Mouse (Mus musculus) lung, adult 2 months (tissue): Measurements from ENCODE around the gene Cfap299. TPM values are rescaled to one million over a fixed set of nuclear protein-coding genes. Genes with fewer than 3 reads are reported as not detected.

Source experiments
- DNase-seq: peaks from one replicate; pipeline ENCODE4 v3.0.0; 2022
- H3K4me1 ChIP-seq: fragments of 200-500 bp; 2 replicates; pipeline ENCODE4 v1.6.1; 2011; ENCODE audit warnings: low read length; ENCODE audit not compliant: control insufficient read depth, insufficient read depth
- H3K4me3 ChIP-seq: fragments of 200-500 bp; replicated peaks from 2 replicates; pipeline ENCODE3; 2011; ENCODE audit warnings: low read depth, mild to moderate bottlenecking, control low read depth, low read length; ENCODE audit errors: extremely low read depth
- CTCF ChIP-seq: fragments of 200-500 bp; IDR thresholded peaks from 2 replicates; pipeline ENCODE4 v1.5.1; 2011; ENCODE audit warnings: mild to moderate bottlenecking, low read length, control low read depth; ENCODE audit not compliant: insufficient read depth
- POLR2A ChIP-seq: fragments of 200-500 bp; IDR thresholded peaks from 2 replicates; pipeline ENCODE4 v1.6.1; 2011; ENCODE audit warnings: low read depth, mild to moderate bottlenecking, control low read depth, low read length, borderline replicate concordance; ENCODE audit errors: extremely low read depth
- WGBS: fragments of 180-500 bp; shearing (Covaris S2); methylation state at CpG from one replicate; pipeline ENCODE4 v1.1.7; 2018; 5-methylcytosine and 5-hydroxymethylcytosine counted together
- polyA plus RNA-seq: library from polyadenylated mRNA; depleted of rRNA; stranded (reverse); fragments of >200 nt; gene quantifications from 2 replicates; pipeline ENCODE4 v1.2.3, GENCODE M21; 2012; rRNA removed

Gene Cfap299
- 1.0 and 1.7 TPM in 2 replicates for polyA plus RNA-seq

DNA sequence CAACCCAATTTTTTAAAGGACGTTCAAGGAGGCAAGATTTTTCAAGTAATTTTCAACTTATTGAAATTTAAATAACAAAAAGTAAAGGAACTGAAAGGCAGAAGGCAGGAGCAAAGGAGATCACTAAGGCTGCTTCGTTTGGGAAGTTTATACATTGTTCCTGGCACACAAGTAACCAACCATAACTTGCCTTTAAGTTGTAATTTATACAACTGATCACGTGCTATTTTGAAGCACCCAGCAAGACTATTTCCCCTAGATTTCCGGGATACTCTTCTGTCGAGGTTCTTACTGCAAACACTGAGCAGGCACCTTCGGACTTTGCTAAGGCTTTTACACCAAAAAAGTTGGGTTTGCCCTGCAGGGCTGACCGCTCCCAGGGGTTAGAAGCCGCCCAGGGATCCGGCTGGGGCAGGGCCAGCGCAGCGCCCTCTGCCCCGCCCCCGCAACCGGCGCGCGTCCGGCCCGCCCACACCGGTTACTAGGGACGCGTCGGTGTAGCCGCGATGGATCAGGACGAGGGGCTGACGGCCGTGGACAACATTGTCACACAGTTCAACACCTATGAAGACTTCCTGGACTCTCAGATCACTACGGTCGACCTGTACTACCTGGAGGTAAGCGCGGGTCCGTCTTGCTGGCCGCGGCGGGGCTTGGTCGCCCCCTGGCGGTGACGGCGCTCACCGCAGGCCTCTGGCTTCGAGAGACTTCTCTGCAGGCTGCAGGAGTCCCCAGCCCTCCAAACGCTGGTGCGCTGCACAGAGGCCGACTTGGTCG, at the start of gene Cfap299:
TSS of gene Cfap299 (plus strand) at position 457 of the 777 bp plus-strand sequence.
- Histone ChIP-seq H3K4me1 (peaks cover 5% of the 10 kb centered on the region), H3K4me3 (peak within 1 kb of the TSS; percentile 95)
- peak; percentile 86 for DNase-seq
- WGBS = 2% methylated on average over 46 of the region's 46 CpGs
- peak; percentile 75 for TF ChIP-seq CTCF
- 0 out of 2 replicates have a peak, but pooled peaks have one; percentile 18 for TF ChIP-seq POLR2A

DNA sequence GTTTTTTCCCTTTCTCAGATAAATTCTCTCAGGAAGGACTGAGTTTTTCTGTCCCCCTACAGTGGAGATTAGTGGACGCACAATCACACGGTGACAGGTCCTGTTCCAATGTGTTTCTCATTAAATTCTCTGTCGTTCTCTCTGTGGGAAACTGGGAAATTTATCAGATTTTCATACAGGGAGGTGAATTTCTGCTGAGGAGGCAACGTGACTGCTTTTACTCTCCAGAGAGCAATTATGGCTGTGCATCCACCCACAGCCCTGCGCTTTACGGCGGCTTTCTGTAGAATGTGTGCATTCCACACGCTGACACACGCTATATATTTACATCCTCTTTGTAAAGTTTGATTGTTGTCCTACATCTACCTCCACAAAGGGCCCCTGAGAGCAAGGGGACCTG, 47.1 kb upstream of the Cfap299 start:
- TF ChIP-seq POLR2A (no peak), CTCF (no peak)
- Histone ChIP-seq H3K4me1 (no peaks in the 10 kb centered on the region), H3K4me3 (no peak overlapping the region)
- WGBS = 61% methylated on average over 9 of the region's 9 CpGs
- DNase-seq = no peak

DNA sequence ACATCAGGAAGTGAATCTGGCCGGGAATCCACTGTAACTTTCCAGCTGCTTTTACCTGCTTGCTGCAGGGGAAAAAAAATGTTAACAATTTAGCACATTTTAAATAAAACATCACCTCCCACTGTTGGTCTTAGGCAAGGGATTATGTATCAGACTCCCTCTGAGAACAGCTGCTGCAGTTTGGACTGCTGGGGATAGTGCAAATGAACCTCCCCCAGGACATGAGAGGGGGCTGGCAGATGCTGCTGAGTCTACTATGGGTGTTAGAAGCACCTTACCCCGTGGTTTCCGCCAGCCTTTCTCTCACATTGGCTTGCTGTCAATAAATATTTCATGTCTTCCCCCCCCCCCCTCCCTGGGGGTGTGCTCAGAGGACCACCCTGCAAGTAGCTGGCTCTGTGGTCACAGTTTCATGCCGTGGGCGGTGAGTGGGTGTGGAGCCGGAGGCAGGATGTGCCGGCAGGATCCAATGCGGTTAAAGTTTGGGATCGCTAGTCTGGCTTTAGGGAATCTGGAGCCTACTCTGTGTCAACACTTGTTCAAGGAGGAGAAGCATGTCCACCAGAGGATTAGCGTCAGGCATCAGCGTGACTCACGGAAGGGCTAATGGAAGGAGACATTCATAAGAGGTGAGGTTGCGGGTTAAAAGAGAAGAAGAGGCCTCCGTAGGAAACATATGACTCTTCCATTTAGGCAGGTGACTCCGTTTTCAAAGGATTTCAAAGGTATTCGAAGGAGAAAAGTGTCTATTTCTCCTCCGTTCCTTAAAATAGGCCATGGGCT, 45.2 kb upstream of the Cfap299 start:
- WGBS = 28% methylated on average over 17 of the region's 17 CpGs

DNA sequence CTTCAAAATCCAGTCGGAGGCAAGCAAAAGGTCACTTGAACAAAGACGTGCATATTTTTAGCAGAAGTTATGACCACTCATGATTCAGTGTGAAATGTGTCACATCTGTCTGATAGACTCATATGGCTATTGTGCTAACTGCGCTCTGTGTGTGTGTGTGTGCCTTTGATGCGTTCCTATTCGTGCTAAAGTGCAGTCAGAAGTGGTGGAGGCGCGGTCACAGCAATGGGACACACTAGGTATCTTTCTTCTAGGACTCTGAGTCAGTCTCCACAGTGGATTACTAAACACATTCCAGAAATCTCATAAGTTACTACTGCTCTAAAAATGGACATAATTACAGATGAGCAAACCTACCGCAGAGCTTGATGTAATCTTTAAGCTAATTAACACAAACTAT, 38.5 kb upstream of the Cfap299 start:
- WGBS = 83% methylated on average over 8 of the region's 8 CpGs

More for the DNA sequence above, 45.2 kb upstream of the Cfap299 start:
- no peak overlapping the region for H3K4me3 ChIP-seq
- no peaks in the 10 kb centered on the region for H3K4me1 ChIP-seq
- TF ChIP-seq CTCF (no peak), POLR2A (no peak)
- no peak for DNase-seq

DNA sequence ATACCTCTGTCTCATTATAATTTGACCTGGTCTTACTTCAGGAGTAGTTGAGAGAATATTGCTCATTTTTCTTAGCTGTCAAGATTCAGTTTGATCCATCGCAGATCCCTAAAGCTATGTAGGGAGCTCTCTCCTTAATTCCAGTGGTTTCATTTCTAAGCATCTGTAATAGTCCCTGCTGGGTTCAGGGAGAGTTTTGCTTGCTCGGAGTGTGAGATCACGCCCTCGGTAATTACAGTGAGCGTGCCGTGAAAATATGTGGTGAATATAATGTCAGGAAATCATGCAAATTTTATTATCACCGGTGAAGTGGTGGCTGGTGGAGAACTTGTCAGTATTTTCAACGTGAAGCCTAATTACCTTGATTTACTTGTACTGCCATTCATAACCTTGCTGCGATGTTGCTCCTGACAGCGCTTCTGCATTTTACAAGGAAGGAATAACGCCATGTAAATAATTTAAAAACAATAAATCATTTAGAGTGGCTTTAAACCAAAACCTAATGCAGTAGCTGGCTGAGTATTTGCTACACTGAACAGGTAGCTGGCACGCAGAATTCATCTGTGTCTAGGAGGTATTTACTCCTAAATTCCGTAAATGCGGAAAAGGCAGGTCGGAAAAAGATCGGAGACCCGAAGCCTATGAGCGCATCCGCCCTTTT, 36.6 kb upstream of the Cfap299 start:
- TF ChIP-seq POLR2A = no peak
- TF ChIP-seq CTCF = no peak
- no peaks in the 10 kb centered on the region; the same call in 1 of the 2 replicates for H3K4me1 ChIP-seq
- WGBS = 5% methylated on average over 19 of the region's 19 CpGs
- no peak for DNase-seq
- no peak overlapping the region for H3K4me3 ChIP-seq

More for the DNA sequence above, 38.5 kb upstream of the Cfap299 start:
- TF ChIP-seq POLR2A = no peak
- no peak for TF ChIP-seq CTCF
- Histone ChIP-seq H3K4me1 (no peaks in the 10 kb centered on the region; the same call in 1 of the 2 replicates), H3K4me3 (no peak overlapping the region)
- DNase-seq = no peak

DNA sequence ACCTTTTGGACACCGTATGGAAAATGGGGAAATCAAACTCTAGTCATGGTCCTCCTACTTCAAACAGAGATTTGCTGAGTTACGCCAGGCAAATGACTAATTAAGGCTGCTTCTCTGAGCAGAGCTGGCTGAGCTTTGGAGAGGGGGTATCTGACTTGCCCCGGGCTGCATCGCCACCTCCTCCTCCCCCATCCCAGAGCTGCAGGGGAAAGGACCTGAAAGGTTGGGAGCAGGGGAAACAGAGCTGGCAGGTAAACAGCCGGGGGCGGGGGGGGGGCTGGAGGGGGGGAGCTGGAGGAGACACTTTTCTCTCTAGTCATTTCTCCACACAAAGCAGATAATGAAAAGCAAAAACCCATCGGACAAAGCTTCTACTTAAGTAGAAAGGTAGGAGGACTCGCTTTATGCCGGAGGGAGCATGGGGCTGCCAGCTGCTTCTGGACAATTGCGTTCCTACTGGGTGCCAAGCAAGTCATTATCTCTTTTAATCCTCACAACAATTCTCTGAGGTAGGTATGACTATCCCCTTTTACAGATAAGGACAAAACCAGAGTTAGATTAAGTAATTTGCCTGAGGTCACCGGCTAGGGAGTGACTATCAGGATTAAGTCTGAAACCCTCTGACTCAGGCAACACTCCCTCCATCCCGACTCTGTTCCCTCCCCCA, 35.9 kb upstream of the Cfap299 start:
- WGBS = 3% methylated on average over 12 of the region's 12 CpGs
- Histone ChIP-seq H3K4me1 (no peaks in the 10 kb centered on the region; the same call in 1 of the 2 replicates), H3K4me3 (no peak overlapping the region)
- TF ChIP-seq POLR2A = no peak
- TF ChIP-seq CTCF = no peak
- DNase-seq = no peak

DNA sequence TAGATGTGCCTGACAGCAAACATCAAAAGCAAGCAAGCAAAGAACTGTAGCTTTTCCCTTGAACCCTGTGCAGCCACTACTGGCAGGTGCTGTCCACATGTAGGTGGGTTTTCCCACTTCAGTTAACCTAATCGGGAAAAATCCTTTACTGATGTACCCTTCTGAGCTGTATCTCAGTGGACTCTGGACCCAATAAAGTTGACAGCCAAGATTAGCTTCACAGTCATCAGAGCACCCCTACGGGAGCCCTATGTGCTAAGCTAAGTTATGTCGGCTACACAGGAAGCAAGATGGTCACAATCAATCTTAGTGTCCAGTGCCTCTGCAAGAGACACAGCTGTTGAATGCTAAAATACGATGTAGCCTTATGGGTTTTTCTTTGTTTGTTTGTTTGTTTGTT, 29.0 kb upstream of the Cfap299 start:
- Histone ChIP-seq H3K4me1 (no peaks in the 10 kb centered on the region), H3K4me3 (no peak overlapping the region)
- DNase-seq = no peak
- no peak for TF ChIP-seq POLR2A
- TF ChIP-seq CTCF = no peak
- 75% methylated on average over 4 of the region's 4 CpGs for WGBS

DNA sequence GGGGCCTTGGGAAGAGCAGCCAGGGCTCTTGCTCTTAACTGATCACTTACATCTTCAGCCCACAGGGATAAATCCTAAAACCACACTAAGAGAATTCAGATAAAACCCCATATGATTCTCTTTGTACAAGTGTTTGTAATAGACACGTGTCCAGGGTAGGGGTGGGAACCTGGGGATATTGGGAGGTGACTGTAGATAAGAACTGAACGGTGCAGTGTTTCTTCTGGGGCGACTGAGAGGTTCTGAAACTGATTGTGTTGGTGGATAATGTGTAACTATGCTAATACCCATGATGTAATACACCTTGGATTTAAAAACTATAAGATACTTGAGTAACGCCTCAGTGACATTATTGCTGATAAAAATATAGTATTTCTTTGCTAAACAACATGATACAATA, 23.4 kb upstream of the Cfap299 start:
- WGBS = 61% methylated on average over 4 of the region's 4 CpGs
- no peak for DNase-seq
- Histone ChIP-seq H3K4me1 (no peaks in the 10 kb centered on the region), H3K4me3 (no peak overlapping the region)
- no peak for TF ChIP-seq POLR2A
- TF ChIP-seq CTCF = no peak

DNA sequence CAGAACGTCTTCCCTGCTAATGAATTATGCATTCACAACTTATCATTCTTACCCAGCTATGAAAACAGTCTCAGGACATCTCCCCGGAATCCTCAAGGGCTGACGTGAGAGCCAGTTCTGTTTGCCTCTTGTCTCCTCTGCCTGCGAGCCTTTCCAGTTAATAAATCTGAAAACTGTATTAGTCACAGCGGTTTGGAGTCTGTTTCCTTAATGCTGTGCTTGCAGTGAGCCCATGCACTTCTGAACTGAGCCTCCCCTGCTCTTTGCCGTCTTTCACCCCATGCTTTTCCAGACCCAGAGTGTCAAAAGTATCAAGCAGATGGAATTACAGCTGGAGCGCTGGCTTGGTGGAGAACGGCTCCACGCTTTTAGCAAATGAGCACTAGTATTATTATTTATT, 22.6 kb upstream of the Cfap299 start:
- H3K4me3 ChIP-seq = no peak overlapping the region
- DNase-seq = no peak
- TF ChIP-seq POLR2A = no peak
- TF ChIP-seq CTCF = no peak
- no peaks in the 10 kb centered on the region for H3K4me1 ChIP-seq
- 52% methylated on average over 9 of the region's 9 CpGs for WGBS
